Mouse (Mus musculus) E14TG2a.4 (cell line): ENCODE results near the gene Stard5.

ENCODE experiments used
- CTCF ChIP-seq: conservative IDR thresholded peaks from 2 replicates; pipeline ENCODE4 v1.5.1; 2014; ENCODE audit warnings: low read length
- NANOG ChIP-seq: IDR thresholded peaks from 2 replicates; pipeline ENCODE4 v1.6.1; 2014; ENCODE audit warnings: borderline replicate concordance, low read length, mixed read lengths

DNA sequence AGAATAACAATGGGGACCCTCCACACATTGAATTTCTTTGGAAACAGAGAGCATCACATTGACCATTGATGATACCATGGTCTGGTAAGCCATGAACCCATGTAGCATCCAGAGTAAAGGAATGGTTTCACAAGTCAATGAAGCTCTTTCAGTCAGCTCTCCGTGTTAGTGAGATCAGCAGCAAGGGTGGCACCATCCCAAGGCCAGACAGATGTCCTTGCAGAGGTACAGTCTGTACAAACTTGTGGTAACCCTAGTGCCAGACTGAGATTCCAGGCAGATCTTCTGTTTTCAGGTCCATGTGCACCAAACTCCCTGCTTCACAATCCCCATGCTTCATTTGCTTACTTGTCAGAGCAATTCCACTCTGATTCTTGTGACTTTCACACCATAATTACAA, 7.7 kb upstream of the Stard5 start:
- TF ChIP-seq CTCF (no peak), NANOG (no peak)
